Mouse (Mus musculus) heart, adult 10 weeks (tissue): ENCODE data around the gene B4galt5. TPM values are rescaled to one million over a fixed set of nuclear protein-coding genes. Genes with fewer than 3 reads are reported as not detected.

Source experiments
- polyA plus RNA-seq: library from polyadenylated mRNA; stranded (reverse); fragments of 350-450 nt; fragmentation: Illumina TruSeq; extraction: RNeasy Lipid Tissue Mini Kit (QIAGEN cat#74804); gene quantifications from one replicate; pipeline ENCODE4 v1.2.3, GENCODE M21; 2014; ENCODE audit warnings: low read depth, low replicate concordance

Gene B4galt5
- 8.2 TPM for polyA plus RNA-seq

DNA sequence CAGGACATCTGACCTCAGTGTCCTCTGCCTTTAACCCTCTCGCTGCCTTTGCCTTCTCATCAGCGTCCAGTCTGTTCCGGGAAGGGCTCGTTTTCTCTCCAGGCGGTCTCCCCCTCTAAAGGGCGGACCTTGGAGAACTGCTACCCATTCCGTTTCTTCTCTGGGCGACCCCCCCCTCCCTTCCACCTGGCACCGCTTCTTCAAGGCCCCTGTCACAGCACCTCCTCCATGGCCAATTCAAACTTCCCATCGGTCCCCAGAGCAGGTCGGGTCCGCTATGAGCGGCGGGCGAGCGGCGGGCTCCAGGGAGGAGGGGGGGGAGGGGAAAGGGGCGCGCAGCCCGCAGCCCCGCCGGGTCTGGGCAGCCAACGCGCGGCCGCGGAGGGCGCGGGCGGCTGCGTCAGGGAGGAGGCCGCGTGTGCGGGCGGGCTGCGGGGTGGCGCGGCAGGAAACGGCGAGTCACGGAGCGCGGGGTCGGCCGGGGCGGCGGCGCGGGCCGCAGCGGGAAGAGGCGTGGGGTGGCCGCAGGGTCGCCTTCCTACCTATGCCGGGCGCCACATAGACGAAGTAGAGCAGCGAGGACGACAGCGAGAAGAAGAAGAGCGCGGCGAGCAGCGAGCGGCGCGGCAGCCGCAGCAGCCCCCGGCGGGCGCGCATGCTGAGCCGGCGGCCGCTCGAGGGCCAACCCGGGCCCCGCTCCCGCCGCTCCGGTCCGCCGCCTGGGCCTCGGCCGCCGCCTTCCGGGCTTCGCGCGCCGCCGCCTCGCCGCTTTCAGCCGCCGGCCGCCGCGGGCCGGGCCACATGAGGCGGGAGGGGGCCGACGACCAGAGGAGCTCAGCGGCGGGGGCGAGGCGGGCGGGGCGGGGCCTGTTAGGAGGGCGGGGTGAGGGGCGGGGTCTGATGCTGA, at the start of gene B4galt5:
TSS of gene B4galt5 (minus strand) at position 808 of the 907 bp plus-strand sequence.

Other genes with a start within 250 kb of the B4galt5 start
- gene Kcnb1, start 159.0 kb downstream of the B4galt5 start, polyA plus RNA-seq = 15.3 TPM
- 16.4 TPM for gene Ptgis, start 108.6 kb downstream of the B4galt5 start, polyA plus RNA-seq
- 22.8 TPM for gene Slc9a8, start 72.5 kb upstream of the B4galt5 start, polyA plus RNA-seq
- gene Rnf114, start 143.5 kb upstream of the B4galt5 start, polyA plus RNA-seq = 89.2 TPM
- 9.7 TPM for gene Spata2, start 143.7 kb upstream of the B4galt5 start, polyA plus RNA-seq
- 4.3 TPM for gene Snai1, start 189.0 kb upstream of the B4galt5 start, polyA plus RNA-seq